In genomic region chr9:90699064-90699463, GRCm38 (mm10) we compare ENCODE assay signal across 9 mouse cellular contexts.
DNase-seq lines count a peak whose midpoint lies in the region; ATAC-seq and TF ChIP-seq lines count a peak whose summit lies in the region.
"Had no signal": no experiment of that assay in that cellular context is flagged by ENCODE, and none has a peak within 500 bp of the region (broad histone marks: within the 10 kb centered on the region; RNA-seq: fewer than 3 reads in every experiment).

No protein-coding gene starts in this region.

- no peaks in the 10 kb centered on the region for H3K9me3 ChIP-seq in CH12.LX (replicated peaks; ENCODE audit: low read length)
- H3K9me3 ChIP-seq in forebrain, embryonic 14.5 days (replicated peaks; ENCODE audit: control insufficient read depth, low read length), result no peaks in the 10 kb centered on the region

- no peak overlapping the region for H3K9ac ChIP-seq in CH12.LX (ENCODE audit: insufficient read depth, low read depth)
- H3K9ac ChIP-seq in forebrain, embryonic 14.5 days (ENCODE audit: low read length), result no peak overlapping the region

- H3K4me3 ChIP-seq in kidney, adult 2 months (ENCODE audit: insufficient read depth, low read depth, low read length), result no peak overlapping the region
- no peak overlapping the region for H3K4me3 ChIP-seq in CH12.LX (replicated peaks in 1 of 3; ENCODE audit: low read depth in 2 of 3, low read length in 2 of 3, poor library complexity in 1 of 3)
- H3K4me3 ChIP-seq in forebrain, embryonic 14.5 days (ENCODE audit: low read depth, low read length), result no peak overlapping the region

- H3K4me2 ChIP-seq in CH12.LX (ENCODE audit: insufficient read depth, low read depth, poor library complexity, severe bottlenecking), result no peak overlapping the region
- no peak overlapping the region for H3K4me2 ChIP-seq in forebrain, embryonic 14.5 days (ENCODE audit: low read length)

- intact Hi-C loops in gastrocnemius, postnatal 36 days (cut with DNase I), result loop anchor here (5.0 kb wide), 1 partner anchor 338 kb away; no protein-coding TSS in a partner anchor

- H3K79me2 ChIP-seq in CH12.LX (replicated peaks; ENCODE audit: control insufficient read depth, extremely low read depth, insufficient read depth, poor library complexity, severe bottlenecking), result no peaks in the 10 kb centered on the region

- no peaks in the 10 kb centered on the region for H3K27me3 ChIP-seq in kidney, adult 2 months (replicated peaks; ENCODE audit: control insufficient read depth, insufficient read depth, low read length)
- no peaks in the 10 kb centered on the region for H3K27me3 ChIP-seq in CH12.LX (replicated peaks)
- peaks cover 3% of the 10 kb centered on the region; the same call in 1 of the 2 replicates for H3K27me3 ChIP-seq in forebrain, embryonic 14.5 days (replicated peaks; ENCODE audit: control insufficient read depth, insufficient read depth, low read length)

- dilution Hi-C loops in CH12.LX (cut with MboI; ENCODE audit: extremely low pct_ligation_motif_present, extremely low pct_unique_long_range_greater_than_20kb, low sequenced_read_pairs), result no loop called here

- WGBS in kidney, adult 2 months, result 34% methylated on average over 4 of the region's 4 CpGs
- 24% methylated on average over 4 of the region's 4 CpGs for whole genome bisulfite sequencing in forebrain, embryonic 14.5 days

- TF ChIP-seq EP300 in CH12.LX (IDR thresholded peaks at IDR 0.05; ENCODE audit: low read length), result no peak

- peak; percentile 42; the same call in 1 of the 2 replicates for ATAC-seq in forebrain, embryonic 14.5 days
- no peak for ATAC-seq in erythroblast, adult 5-6 weeks (replicated peaks; ENCODE audit: low FRiP score, poor library complexity, severe bottlenecking)

- no peaks in the 10 kb centered on the region for H3K4me1 ChIP-seq in kidney, adult 2 months (ENCODE audit: control insufficient read depth, insufficient read depth, low read length)
- no peaks in the 10 kb centered on the region for H3K4me1 ChIP-seq in CH12.LX (ENCODE audit: control insufficient read depth in 1 of 2, insufficient read depth in 2 of 2)
- H3K4me1 ChIP-seq in forebrain, embryonic 14.5 days (ENCODE audit: control insufficient read depth, insufficient read depth, low read length), result peaks cover 7% of the 10 kb centered on the region

- peak; percentile 82 for TF ChIP-seq RAD21 in CH12.LX (IDR thresholded peaks at IDR 0.05; ENCODE audit: low read depth, low read length)

- no peak for TF ChIP-seq CTCF in kidney, adult 2 months (conservative IDR thresholded peaks at IDR 0.05; ENCODE audit: insufficient read depth, insufficient read length, low read depth, low read length)
- TF ChIP-seq CTCF in CH12.LX (conservative IDR thresholded peaks at IDR 0.05 in 1 of 2, IDR thresholded peaks at IDR 0.05 in 1 of 2; ENCODE audit: low read depth in 2 of 2, low read length in 2 of 2), result peak; percentile 42 to 81; a peak in 3 of 4 replicates

- in situ Hi-C loops in CH12.LX (cut with MboI; ENCODE audit: low pct_ligation_motif_present, low pct_unique_long_range_greater_than_20kb, low sequenced_read_pairs), result no loop called here

- DNase-seq in kidney, adult 2 months, result peak; percentile 10
- no peak for DNase-seq in kidney, adult 11 months
- DNase-seq in CH12.LX (ENCODE audit: extremely low read depth) (peak; percentile 58), WW6 (ENCODE audit: low read depth, low spot score) (peak; percentile 9)
- peak; percentile 88 for DNase-seq in forebrain, embryonic 14.5 days (ENCODE audit: low spot score)
- DNase-seq in right cerebral cortex, postnatal 36 days (ENCODE audit: low spot score in 2 of 2), result no peak
- DNase-seq in gastrocnemius, postnatal 36 days, result no peak
- DNase-seq: adrenal gland, adult 2 months had no signal

- TF ChIP-seq POLR2A in kidney, adult 2 months (IDR thresholded peaks at IDR 0.05; ENCODE audit: low read depth, low read length), result no peak
- TF ChIP-seq POLR2A in CH12.LX (IDR thresholded peaks at IDR 0.05; ENCODE audit: low read depth, low read length), result no peak

- no peaks in the 10 kb centered on the region for H3K36me3 ChIP-seq in kidney, adult 2 months (ENCODE audit: control insufficient read depth, insufficient read depth, low read length)
- no peaks in the 10 kb centered on the region for H3K36me3 ChIP-seq in CH12.LX (replicated peaks in 1 of 2; ENCODE audit: control insufficient read depth in 1 of 2, insufficient read depth in 1 of 2, low read length in 1 of 2)
- no peaks in the 10 kb centered on the region for H3K36me3 ChIP-seq in forebrain, embryonic 14.5 days (ENCODE audit: control insufficient read depth, insufficient read depth, low read length)

- no peak overlapping the region for H3K27ac ChIP-seq in kidney, adult 2 months (ENCODE audit: insufficient read depth, low read depth, low read length)
- no peak overlapping the region for H3K27ac ChIP-seq in CH12.LX (ENCODE audit: insufficient read depth, low read depth)
- H3K27ac ChIP-seq in forebrain, embryonic 14.5 days (ENCODE audit: low read depth, low read length), result no peak overlapping the region

TF ChIP-seq in CH12.LX, 34 proteins besides CTCF, POLR2A, EP300 and RAD21:
- peak; percentile 13; the same call in 1 of the 2 replicates for TF ChIP-seq ZC3H11A (IDR thresholded peaks at IDR 0.05; ENCODE audit: low read depth, low read length)
- no peak for TF ChIP-seq NRF1 (IDR thresholded peaks at IDR 0.05; ENCODE audit: low read depth, low read length)
- TF ChIP-seq SMC3 (IDR thresholded peaks at IDR 0.05; ENCODE audit: low read depth, low read length), result peak; percentile 73

Comparison
In these comparisons a context has a peak if more than half of its experiments do, and no peak if none do; other contexts are left out.
1. DNase-seq: peak in kidney, adult 2 months (single experiment), CH12.LX (single experiment), WW6 (single experiment) and forebrain, embryonic 14.5 days (single experiment); none in kidney, adult 11 months (single experiment), right cerebral cortex, postnatal 36 days (0 of 2) and gastrocnemius, postnatal 36 days (0 of 2).